Mouse (Mus musculus) right cerebral cortex, postnatal 10 days (tissue): ENCODE data around the gene Zfp961.
"Not testable (repeated sequence)": the region's sequence is repeated elsewhere in the genome, so short reads cannot be mapped to it uniquely, and the experiment has no call there.

Experiments used
- DNase-seq, 2 experiments: peaks; one replicate each; pipeline ENCODE4 v3.0.0; 2021; ENCODE audit warnings: low spot score in 2 of 2

Zfp961 gene

DNA sequence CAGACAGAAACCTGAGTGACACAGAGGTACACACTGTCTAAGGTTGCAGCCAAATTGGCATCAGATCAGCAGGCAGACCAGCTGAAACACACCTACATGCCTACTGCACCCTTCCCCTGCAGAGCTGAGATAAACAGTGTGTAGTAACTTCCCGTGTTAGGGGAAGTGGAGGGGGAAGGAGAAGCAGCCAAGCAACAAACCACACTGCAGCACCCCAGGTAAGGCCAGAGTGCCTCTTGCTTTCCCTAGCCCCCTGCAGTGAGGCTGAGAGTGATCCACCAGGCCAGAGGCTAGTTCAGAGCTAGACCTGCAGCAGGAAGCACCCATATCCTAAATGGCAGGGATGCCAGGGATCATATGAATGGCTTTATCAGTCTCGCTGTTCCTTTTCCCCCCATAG lies 66.5 kb downstream of the Zfp961 start:
- DNase-seq: not testable (repeated sequence)

DNA sequence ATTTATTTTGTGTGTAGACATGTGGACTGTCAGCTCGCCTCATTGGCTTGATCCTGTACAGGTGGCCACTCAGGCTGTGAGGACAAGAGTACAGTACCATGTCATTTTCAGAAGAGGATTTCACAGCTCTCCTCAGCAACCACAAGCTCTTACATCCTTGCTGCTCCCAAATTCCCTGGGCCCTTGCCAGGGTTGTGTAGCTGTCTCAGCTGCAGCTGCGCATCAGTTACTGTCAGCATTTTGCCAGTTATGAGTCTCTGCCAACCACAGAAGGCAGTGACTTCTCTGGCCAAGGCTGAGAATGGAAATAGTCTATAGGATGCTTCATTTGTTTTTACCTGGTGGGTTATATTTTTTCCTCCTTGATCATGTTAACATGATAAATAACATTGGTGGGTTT lies 67.3 kb downstream of the Zfp961 start:
- DNase-seq: peak; percentile 59 to 62

DNA sequence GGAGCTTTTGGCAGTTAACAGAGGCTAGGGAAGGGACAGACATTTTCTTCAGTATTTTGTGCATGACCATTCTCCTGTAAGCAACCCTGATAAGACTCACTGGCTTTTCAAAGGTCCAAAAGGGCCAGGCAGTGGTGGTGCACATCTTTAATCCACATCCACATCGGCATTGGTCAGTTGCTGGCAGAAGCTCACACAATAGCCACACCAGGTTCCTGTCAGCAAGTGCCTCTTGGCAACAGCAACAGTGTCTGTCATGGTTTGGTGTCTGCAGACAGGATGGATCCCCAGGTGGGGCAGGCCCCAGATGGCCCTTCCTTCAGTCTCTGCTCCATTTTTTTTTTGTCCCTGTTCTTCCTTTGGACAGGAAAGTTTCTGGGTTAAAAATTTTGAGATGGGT lies 68.2 kb downstream of the Zfp961 start:
- not testable (repeated sequence) for DNase-seq

DNA sequence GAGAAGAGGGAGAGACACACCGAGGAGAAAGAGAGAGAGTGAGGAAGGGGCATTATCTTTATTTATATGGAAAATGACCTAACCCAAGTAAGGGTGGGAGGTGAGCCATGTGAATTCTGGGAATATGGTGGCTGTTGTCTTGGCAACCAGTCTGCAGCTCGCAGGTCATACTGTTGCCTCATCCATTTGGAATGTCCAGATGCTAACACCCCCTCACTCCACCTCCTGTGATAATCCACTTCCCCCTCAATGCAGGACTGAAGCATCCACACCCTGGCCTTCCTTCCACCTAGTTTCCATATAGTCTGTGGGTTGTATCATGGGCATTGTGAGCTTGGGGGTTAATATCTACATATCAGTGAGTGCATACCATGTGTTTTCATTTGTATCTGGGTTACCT lies 69.0 kb downstream of the Zfp961 start:
- no peak for DNase-seq

DNA sequence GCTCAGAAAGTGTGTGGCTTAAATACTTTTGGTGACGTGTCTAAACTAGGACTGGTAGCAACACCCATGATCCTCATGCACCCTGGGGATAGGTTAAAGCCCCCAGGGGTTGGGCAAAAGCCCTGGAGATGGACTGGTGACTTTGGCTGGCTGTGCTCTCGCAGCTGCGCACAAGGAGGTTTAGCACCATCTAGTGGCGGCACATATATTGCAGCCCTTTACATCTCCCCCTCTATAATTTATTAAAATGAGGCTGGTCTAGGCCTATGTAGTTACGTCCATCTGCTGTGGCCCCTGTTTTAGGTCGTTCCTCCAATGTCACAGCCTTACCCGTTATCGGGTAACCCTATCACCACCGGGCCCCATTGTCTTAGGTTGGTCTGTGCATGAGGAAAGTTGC lies 74.0 kb downstream of the Zfp961 start:
- peak in 1 of 2 experiments; percentile 35 for DNase-seq

DNA sequence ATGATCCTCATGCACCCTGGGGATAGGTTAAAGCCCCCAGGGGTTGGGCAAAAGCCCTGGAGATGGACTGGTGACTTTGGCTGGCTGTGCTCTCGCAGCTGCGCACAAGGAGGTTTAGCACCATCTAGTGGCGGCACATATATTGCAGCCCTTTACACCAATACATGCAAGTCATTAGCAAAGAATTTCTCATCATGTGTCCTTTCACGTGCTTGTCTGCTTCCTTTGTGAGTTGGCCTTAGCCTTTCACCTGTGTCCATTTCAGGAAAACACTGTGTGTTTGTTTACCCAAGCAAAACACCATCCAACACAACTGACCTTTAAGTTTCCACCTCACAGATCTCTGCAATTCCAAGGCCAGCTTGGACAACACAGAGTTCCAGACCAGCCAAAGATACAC lies 82.1 kb downstream of the Zfp961 start:
- peak; percentile 41 to 51 for DNase-seq

DNA sequence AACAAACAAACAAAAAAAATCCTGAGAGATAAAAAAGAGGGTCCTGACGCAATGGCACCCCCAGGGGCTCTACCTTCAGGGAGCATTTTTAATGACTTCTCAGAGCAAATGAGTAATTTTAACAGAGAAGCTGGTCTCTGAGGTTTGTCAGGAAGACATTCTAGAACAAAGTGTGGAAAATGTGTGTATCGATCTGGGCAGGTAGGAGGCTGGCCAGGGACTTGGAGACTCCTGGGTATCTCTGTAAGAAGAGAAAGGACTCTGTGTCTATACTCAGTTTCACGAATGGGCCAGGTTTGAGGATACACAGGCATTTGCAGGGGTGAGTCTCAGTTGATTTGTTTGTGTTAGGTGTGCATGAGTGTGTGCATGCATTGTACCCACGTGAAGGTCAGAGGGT lies 90.1 kb downstream of the Zfp961 start, which contains the start of gene Olfr372:
TSS of gene Olfr372 (plus strand) at position 301 of the 400 bp plus-strand sequence.
- not testable (repeated sequence) for DNase-seq

DNA sequence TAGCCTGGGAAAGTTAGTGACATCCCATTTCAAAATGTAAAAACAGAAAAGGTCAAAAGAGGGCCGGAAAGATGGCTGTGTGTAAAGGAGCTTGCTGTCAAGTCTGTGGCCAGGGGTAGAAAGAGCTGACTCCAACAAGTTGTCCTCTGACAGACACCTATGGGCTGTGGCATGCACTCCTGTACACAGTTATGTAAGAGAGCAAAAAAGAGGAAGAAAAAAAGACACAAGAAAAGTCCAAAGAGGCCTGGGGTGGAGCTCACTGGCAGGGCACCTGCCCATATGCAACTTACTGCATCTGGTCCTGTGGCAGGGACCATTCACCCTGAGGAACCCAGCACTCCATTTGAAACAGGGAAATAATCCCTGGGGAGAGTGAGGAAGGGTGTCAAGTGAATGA lies 91.7 kb downstream of the Zfp961 start:
- no peak for DNase-seq
